Mouse (Mus musculus) limb, embryonic 14.5 days (tissue): ENCODE measurements around the gene Egfem1. TPM values are rescaled to one million over a fixed set of nuclear protein-coding genes. Genes with fewer than 3 reads are reported as not detected.

Experiments used
- ATAC-seq: fragments of 200-750 bp; cut with Nextera tagmentation; 2 replicates; pipeline ENCODE4 v1.8.0; 2017; ENCODE audit warnings: low read depth, moderate number of reproducible peaks, moderate TSS enrichment; ENCODE audit not compliant: low FRiP score
- DNase-seq: peaks from one replicate; pipeline ENCODE4 v3.0.0-alpha.2; 2015; ENCODE audit warnings: low spot score
- H3K27ac ChIP-seq: fragments of 300-500 bp; sonication (generic); replicated peaks from 2 replicates; pipeline ENCODE4 v1.5.1; 2014; ENCODE audit warnings: low read depth, mild to moderate bottlenecking, low read length, moderate library complexity, mixed read lengths
- H3K27me3 ChIP-seq: fragments of 300-500 bp; sonication (generic); 2 replicates; pipeline ENCODE4 v1.6.1; 2014; ENCODE audit warnings: low read length, mixed read lengths; ENCODE audit not compliant: control insufficient read depth, insufficient read depth
- H3K36me3 ChIP-seq: fragments of 300-500 bp; sonication (generic); 2 replicates; pipeline ENCODE4 v1.6.1; 2014; ENCODE audit warnings: mild to moderate bottlenecking, low read length, moderate library complexity, mixed read lengths; ENCODE audit not compliant: control insufficient read depth, insufficient read depth
- H3K4me1 ChIP-seq: fragments of 300-500 bp; sonication (generic); 2 replicates; pipeline ENCODE4 v1.6.1; 2014; ENCODE audit warnings: antibody characterized with exemption, low read length, mixed read lengths; ENCODE audit not compliant: control insufficient read depth, insufficient read depth
- H3K4me2 ChIP-seq: fragments of 300-500 bp; sonication (generic); replicated peaks from 2 replicates; pipeline ENCODE4 v1.6.1; 2014; ENCODE audit warnings: low read depth, mild to moderate bottlenecking, low read length, moderate library complexity; ENCODE audit not compliant: severe bottlenecking
- H3K4me3 ChIP-seq: fragments of 300-500 bp; sonication (generic); replicated peaks from 2 replicates; pipeline ENCODE4 v1.5.1; 2014; ENCODE audit warnings: low read length
- H3K9ac ChIP-seq: fragments of 300-500 bp; sonication (generic); 2 replicates; pipeline ENCODE4 v1.6.1; 2014; ENCODE audit warnings: mild to moderate bottlenecking, low read depth, low read length, moderate library complexity; ENCODE audit not compliant: severe bottlenecking
- H3K9me3 ChIP-seq: fragments of 300-500 bp; sonication (generic); 2 replicates; pipeline ENCODE4 v1.6.1; 2016; ENCODE audit warnings: low read length; ENCODE audit not compliant: control insufficient read depth
- POLR2A ChIP-seq: fragments of 200-500 bp; IDR thresholded peaks from 2 replicates; pipeline ENCODE4 v1.8.0; 2012; ENCODE audit warnings: inconsistent platforms, mild to moderate bottlenecking, moderate library complexity, borderline replicate concordance; ENCODE audit not compliant: insufficient read depth, insufficient read length; ENCODE audit errors: extremely low read depth
- whole genome bisulfite sequencing: fragments of 180-500 bp; shearing (Covaris S2); extraction: QIAGEN DNeasy Blood & Tissue Kit; methylation state at CpG from one replicate; pipeline ENCODE4 v1.1.7; 2014; 5-methylcytosine and 5-hydroxymethylcytosine counted together
- polyA plus RNA-seq, 2 experiments: library from polyadenylated mRNA; depleted of rRNA in 1 of 2; stranded (reverse) in 1 of 2; unstranded in 1 of 2; fragments of >200 nt; fragmentation: Nextera tagmentation in 1 of 2; extraction: Ambion mirVana in 1 of 2; gene quantifications; 2 replicates each; pipeline versions ENCODE4 v1.2.1 to v1.2.3; 2012 to 2014

Gene Egfem1
- polyA plus RNA-seq, 2 experiments: 4.5 to 8.5 TPM

DNA sequence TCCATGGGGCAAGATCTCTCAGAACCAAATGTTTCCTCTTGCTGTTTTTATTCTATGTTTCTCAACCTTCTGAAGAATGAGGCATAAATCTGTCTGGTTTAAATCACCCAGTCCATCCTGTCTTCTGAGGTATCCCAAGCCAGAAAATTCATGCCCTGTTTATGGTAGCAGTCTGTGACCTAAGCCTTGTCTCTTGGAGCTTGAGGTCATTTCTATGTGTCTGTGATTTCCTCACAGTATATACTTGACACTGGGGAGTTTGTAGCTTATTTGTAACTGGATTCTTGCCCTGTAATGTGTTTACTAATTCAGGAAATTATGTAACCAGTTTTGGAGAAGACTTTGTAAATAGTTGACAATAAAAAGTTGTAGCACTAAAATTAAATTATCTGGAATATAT is 95.2 kb downstream of the Egfem1 start:
- Histone ChIP-seq H3K9ac (no peak overlapping the region), H3K27me3 (no peaks in the 10 kb centered on the region), H3K4me2 (no peak overlapping the region), H3K36me3 (no peaks in the 10 kb centered on the region), H3K27ac (no peak overlapping the region), H3K4me1 (no peaks in the 10 kb centered on the region), H3K4me3 (no peak overlapping the region), H3K9me3 (no peaks in the 10 kb centered on the region)
- no peak for TF ChIP-seq POLR2A
- ATAC-seq (no peak), DNase-seq (no peak)

DNA sequence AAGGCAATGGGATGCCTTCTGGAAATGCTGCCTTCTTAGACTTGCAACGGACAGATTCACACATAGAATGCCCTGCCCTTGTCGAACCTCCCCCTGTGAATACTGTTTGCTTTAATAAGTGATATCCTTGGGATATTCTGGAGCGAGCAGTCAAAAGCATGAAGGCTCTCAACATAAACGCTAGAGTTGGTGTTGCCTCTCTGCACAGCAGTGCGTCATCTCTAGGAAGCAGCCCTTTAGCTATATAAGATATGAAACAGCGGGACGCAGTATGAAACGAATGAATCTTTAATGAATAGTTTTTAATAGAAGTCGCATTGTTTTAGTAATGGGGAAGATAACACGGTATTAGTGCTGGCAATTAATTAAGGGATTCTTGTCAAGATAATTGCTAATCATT is 101.2 kb downstream of the Egfem1 start:
- no peak overlapping the region for H3K4me2 ChIP-seq
- no peak overlapping the region for H3K4me3 ChIP-seq
- 0 out of 2 replicates have a peak, but pooled peaks cover 4% of the 10 kb centered on the region for H3K4me1 ChIP-seq
- H3K9ac ChIP-seq: no peak overlapping the region
- no peaks in the 10 kb centered on the region for H3K9me3 ChIP-seq
- no peak for ATAC-seq
- DNase-seq: no peak
- TF ChIP-seq POLR2A: no peak
- no peaks in the 10 kb centered on the region for H3K27me3 ChIP-seq
- 74% methylated on average over 10 of the region's 10 CpGs for WGBS
- no peaks in the 10 kb centered on the region for H3K36me3 ChIP-seq
- no peak overlapping the region for H3K27ac ChIP-seq

DNA sequence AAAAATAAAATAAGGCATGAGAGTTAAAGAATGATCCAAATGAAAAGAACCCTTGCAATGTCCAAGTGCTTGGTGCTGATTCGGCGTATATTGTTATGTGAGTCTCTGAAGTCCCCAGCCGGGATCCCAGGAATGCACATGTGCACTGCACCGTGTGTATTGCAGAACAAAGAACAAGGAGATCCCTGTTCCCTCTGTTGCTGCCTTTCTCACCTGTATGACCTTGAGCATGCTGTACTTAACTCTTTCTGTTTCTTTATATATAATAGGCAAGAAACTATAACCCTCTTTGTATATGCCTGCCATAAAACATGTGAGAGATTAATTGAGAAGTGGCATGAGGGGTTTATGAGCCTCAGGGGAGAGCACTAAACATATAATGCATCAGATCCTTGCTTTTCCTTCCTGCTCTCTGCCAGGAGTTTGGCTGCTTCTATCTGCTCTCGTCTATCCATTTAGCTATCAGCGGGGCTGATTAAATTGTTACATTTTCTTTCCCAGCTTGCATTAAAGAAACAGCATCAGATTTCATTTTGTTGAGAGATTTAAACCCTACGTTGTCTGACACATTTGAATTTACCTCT is 101.9 kb downstream of the Egfem1 start:
- Histone ChIP-seq H3K4me3 (no peak overlapping the region), H3K27ac (no peak overlapping the region), H3K36me3 (no peaks in the 10 kb centered on the region), H3K27me3 (no peaks in the 10 kb centered on the region), H3K4me1 (0 out of 2 replicates have a peak, but pooled peaks cover 4% of the 10 kb centered on the region), H3K9me3 (no peaks in the 10 kb centered on the region), H3K9ac (no peak overlapping the region), H3K4me2 (no peak overlapping the region)
- ATAC-seq (no peak), DNase-seq (no peak)
- no peak for TF ChIP-seq POLR2A
- 17% methylated on average over 7 of the region's 7 CpGs for WGBS

DNA sequence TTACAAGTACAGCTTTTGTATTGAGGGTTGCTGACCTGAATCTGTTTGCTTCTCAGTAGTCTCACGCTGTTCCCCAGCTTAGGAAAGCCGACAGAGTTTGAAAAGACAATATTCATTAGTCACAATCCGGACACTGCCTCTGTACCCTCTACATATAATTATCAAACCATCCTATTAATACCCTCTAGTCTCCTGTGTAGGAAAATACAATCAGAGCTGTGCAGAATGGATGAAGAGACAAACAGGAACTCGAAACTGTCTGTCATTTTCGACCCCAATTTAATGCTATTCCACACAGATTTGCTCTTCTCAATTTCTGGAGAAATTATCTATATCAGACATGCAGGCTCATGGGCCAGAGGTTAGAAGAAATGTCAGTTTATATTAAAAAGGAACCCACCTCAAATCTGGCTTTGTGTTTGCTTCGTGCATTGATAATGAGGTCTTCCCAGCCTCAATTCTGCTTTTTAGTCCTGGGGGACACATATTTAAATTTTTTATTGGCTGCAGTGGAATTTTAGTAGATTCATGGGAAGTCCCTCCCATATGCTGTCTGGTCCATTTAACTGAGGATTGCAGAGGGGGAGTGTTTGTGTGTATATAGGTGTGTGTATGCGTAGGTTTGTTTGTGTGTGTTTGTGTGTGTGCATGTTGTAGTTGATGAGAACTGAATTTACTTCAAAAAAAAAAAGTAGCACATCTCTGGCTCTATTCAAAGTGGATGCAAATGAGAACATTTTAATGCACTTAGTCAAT is 102.8 kb downstream of the Egfem1 start:
- ATAC-seq: no peak

DNA sequence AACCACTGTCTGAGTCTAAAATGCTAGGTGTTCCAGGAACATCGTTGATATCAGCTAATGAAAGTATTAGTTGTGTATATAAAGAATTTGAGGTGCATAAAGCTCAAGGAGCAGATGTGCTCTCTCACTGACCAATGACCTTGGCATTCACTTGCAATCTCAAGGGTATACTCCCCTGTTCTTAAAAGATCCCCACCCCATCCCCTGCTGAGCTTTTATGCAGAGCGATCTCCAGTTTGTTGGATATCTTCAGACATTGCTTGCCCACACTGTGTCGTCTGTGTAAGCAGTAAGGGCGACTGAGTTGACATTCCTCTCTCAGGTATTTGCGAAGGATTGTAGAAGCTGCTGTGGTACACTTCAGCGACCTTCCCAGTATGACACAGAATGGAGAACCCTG is 108.4 kb downstream of the Egfem1 start:
- Histone ChIP-seq H3K27me3 (no peaks in the 10 kb centered on the region), H3K9ac (no peak overlapping the region), H3K4me2 (no peak overlapping the region), H3K4me3 (no peak overlapping the region), H3K4me1 (no peaks in the 10 kb centered on the region), H3K9me3 (no peaks in the 10 kb centered on the region), H3K36me3 (no peaks in the 10 kb centered on the region), H3K27ac (no peak overlapping the region)
- no peak for TF ChIP-seq POLR2A
- WGBS: 68% methylated on average over 6 of the region's 6 CpGs
- no peak for ATAC-seq
- no peak for DNase-seq

More for the DNA sequence above, 102.8 kb downstream of the Egfem1 start:
- Histone ChIP-seq H3K4me3 (no peak overlapping the region), H3K9me3 (no peaks in the 10 kb centered on the region), H3K27me3 (no peaks in the 10 kb centered on the region), H3K4me2 (no peak overlapping the region), H3K27ac (no peak overlapping the region), H3K9ac (no peak overlapping the region), H3K4me1 (0 out of 2 replicates have a peak, but pooled peaks cover 4% of the 10 kb centered on the region), H3K36me3 (no peaks in the 10 kb centered on the region)
- DNase-seq: no peak
- TF ChIP-seq POLR2A: no peak
- WGBS: 71% methylated on average over 7 of the region's 7 CpGs
